ENCODE assay signal across 9 mouse cellular contexts in the genomic region with DNA sequence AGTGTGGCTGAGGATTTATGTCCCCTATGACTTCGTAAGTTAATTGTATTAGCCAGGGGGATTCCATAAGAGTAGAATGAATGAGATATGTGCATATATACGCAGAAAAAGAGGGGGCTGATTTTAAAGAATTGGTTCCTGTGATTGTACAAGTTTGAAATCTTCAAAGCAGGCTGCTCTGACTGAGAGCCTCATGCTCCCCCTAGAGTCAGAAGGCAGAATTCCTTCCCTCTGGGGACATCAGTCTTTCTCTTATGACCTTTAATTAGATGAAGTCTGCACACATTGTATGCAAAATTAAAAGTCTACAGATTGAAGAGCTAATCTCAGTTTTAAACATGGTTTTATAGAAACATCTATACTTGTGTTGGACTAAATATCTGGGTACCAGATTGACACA.
DNase-seq lines count a peak whose midpoint lies in the region; ATAC-seq and TF ChIP-seq lines count a peak whose summit lies in the region.
"Had no signal": no experiment of that assay in that cellular context is flagged by ENCODE, and none has a peak within 500 bp of the region (broad histone marks: within the 10 kb centered on the region; RNA-seq: fewer than 3 reads in every experiment).

No protein-coding gene starts in this region.

- H3K4me1 ChIP-seq in kidney, adult 2 months (ENCODE audit: control insufficient read depth, insufficient read depth, low read length), result no peaks in the 10 kb centered on the region
- H3K4me1 ChIP-seq in kidney, embryonic 16.5 days (ENCODE audit: insufficient read depth, low read length), result no peaks in the 10 kb centered on the region
- H3K4me1 ChIP-seq in thymus, adult 2 months (replicated peaks; ENCODE audit: control insufficient read depth, insufficient read depth, low read length), result no peaks in the 10 kb centered on the region
- H3K4me1 ChIP-seq in neural tube, embryonic 15.5 days, result no peaks in the 10 kb centered on the region
- H3K4me1 ChIP-seq in hindbrain, embryonic 14.5 days (replicated peaks; ENCODE audit: control insufficient read depth, insufficient read depth, low read length), result no peaks in the 10 kb centered on the region
- H3K4me1 ChIP-seq: liver, embryonic 15.5 days had no signal

- H3K27me3 ChIP-seq in kidney, adult 2 months (replicated peaks; ENCODE audit: control insufficient read depth, insufficient read depth, low read length), result no peaks in the 10 kb centered on the region
- no peaks in the 10 kb centered on the region for H3K27me3 ChIP-seq in kidney, embryonic 16.5 days (ENCODE audit: insufficient read depth, low read length)
- no peaks in the 10 kb centered on the region for H3K27me3 ChIP-seq in thymus, adult 2 months (ENCODE audit: control insufficient read depth, insufficient read depth, low read length)
- H3K27me3 ChIP-seq in neural tube, embryonic 15.5 days (replicated peaks), result no peaks in the 10 kb centered on the region
- no peaks in the 10 kb centered on the region for H3K27me3 ChIP-seq in hindbrain, embryonic 14.5 days (ENCODE audit: control insufficient read depth, insufficient read depth, low read length)
- H3K27me3 ChIP-seq: liver, embryonic 15.5 days had no signal

- no peak overlapping the region for H3K4me2 ChIP-seq in kidney, embryonic 16.5 days (replicated peaks; ENCODE audit: low read depth, low read length)
- no peak overlapping the region for H3K4me2 ChIP-seq in neural tube, embryonic 15.5 days
- no peak overlapping the region for H3K4me2 ChIP-seq in hindbrain, embryonic 14.5 days (replicated peaks)
- H3K4me2 ChIP-seq: liver, embryonic 15.5 days had no signal

- no peak; the same call in 1 of the 2 replicates for TF ChIP-seq CTCF in kidney, adult 2 months (conservative IDR thresholded peaks at IDR 0.05; ENCODE audit: insufficient read depth, insufficient read length, low read depth, low read length)
- no peak for TF ChIP-seq CTCF in thymus, adult 2 months (IDR thresholded peaks at IDR 0.05; ENCODE audit: borderline replicate concordance, control insufficient read depth, extremely low read depth, insufficient read depth, low read length, poor library complexity)

- ATAC-seq in kidney, embryonic 16.5 days (ENCODE audit: low FRiP score, low TSS enrichment), result no peak
- no peak for ATAC-seq in neural tube, embryonic 15.5 days (ENCODE audit: low FRiP score)
- ATAC-seq in hindbrain, embryonic 14.5 days (ENCODE audit: low FRiP score), result no peak

- no peak overlapping the region for H3K9ac ChIP-seq in kidney, embryonic 16.5 days (replicated peaks; ENCODE audit: low read length)
- no peak overlapping the region for H3K9ac ChIP-seq in neural tube, embryonic 15.5 days (replicated peaks)
- H3K9ac ChIP-seq in hindbrain, embryonic 14.5 days, result no peak overlapping the region
- H3K9ac ChIP-seq: liver, embryonic 15.5 days had no signal

- WGBS in kidney, adult 2 months, result 43% methylated on average over 2 of the region's 2 CpGs
- 44% methylated on average over 2 of the region's 2 CpGs for WGBS in kidney, embryonic 16.5 days
- WGBS in thymus, adult 2 months, result 56% methylated on average over 2 of the region's 2 CpGs
- 58% methylated on average over 2 of the region's 2 CpGs for WGBS in neural tube, embryonic 15.5 days
- 64% methylated on average over 2 of the region's 2 CpGs for WGBS in hindbrain, embryonic 14.5 days

- intact Hi-C loops in left cerebral cortex, postnatal 36 days (cut with DNase I), result loop anchor here (10.0 kb wide), 1 partner anchor 643 kb away; no protein-coding TSS in a partner anchor

- H3K4me3 ChIP-seq in kidney, adult 2 months (ENCODE audit: insufficient read depth, low read depth, low read length), result no peak overlapping the region
- no peak overlapping the region for H3K4me3 ChIP-seq in kidney, embryonic 16.5 days (ENCODE audit: low read length)
- H3K4me3 ChIP-seq in thymus, adult 2 months (ENCODE audit: control insufficient read depth, insufficient read depth, low read length), result no peak overlapping the region
- no peak overlapping the region for H3K4me3 ChIP-seq in neural tube, embryonic 15.5 days (replicated peaks)
- H3K4me3 ChIP-seq in hindbrain, embryonic 14.5 days (replicated peaks; ENCODE audit: low read length), result no peak overlapping the region
- H3K4me3 ChIP-seq: liver, embryonic 15.5 days had no signal

- H3K27ac ChIP-seq in kidney, adult 2 months (ENCODE audit: insufficient read depth, low read depth, low read length), result no peak overlapping the region
- H3K27ac ChIP-seq in kidney, embryonic 16.5 days (ENCODE audit: low read length), result no peak overlapping the region
- H3K27ac ChIP-seq in thymus, adult 2 months (ENCODE audit: control insufficient read depth, insufficient read depth, low read length), result no peak overlapping the region
- no peak overlapping the region for H3K27ac ChIP-seq in neural tube, embryonic 15.5 days (replicated peaks)
- no peak overlapping the region for H3K27ac ChIP-seq in hindbrain, embryonic 14.5 days
- H3K27ac ChIP-seq: liver, embryonic 15.5 days had no signal

- no peak for TF ChIP-seq POLR2A in kidney, adult 2 months (IDR thresholded peaks at IDR 0.05; ENCODE audit: low read depth, low read length)
- no peak for TF ChIP-seq POLR2A in thymus, adult 2 months (IDR thresholded peaks at IDR 0.05; ENCODE audit: control insufficient read depth, extremely low read depth, insufficient read depth, low read length, poor library complexity)

- no peaks in the 10 kb centered on the region for H3K36me3 ChIP-seq in kidney, adult 2 months (ENCODE audit: control insufficient read depth, insufficient read depth, low read length)
- no peaks in the 10 kb centered on the region for H3K36me3 ChIP-seq in kidney, embryonic 16.5 days (ENCODE audit: insufficient read depth, low read length)
- no peaks in the 10 kb centered on the region for H3K36me3 ChIP-seq in thymus, adult 2 months (ENCODE audit: control insufficient read depth, insufficient read depth, low read length)
- no peaks in the 10 kb centered on the region for H3K36me3 ChIP-seq in neural tube, embryonic 15.5 days
- no peaks in the 10 kb centered on the region for H3K36me3 ChIP-seq in hindbrain, embryonic 14.5 days (replicated peaks; ENCODE audit: control insufficient read depth, insufficient read depth)
- H3K36me3 ChIP-seq: liver, embryonic 15.5 days had no signal

- peak; percentile 19 for DNase-seq in kidney, adult 2 months
- peak; percentile 14 for DNase-seq in thymus, adult 2 months
- DNase-seq in thymus, adult 18-20 months, result no peak
- peak; percentile 24 for DNase-seq in embryo, embryonic 9.5 days (ENCODE audit: extremely low spot score)
- DNase-seq in hindbrain, embryonic 14.5 days (ENCODE audit: low spot score), result no peak
- no peak for DNase-seq in left cerebral cortex, postnatal 36 days (ENCODE audit: low spot score in 2 of 2)

- H3K9me3 ChIP-seq in kidney, embryonic 16.5 days (ENCODE audit: low read length), result no peaks in the 10 kb centered on the region
- no peaks in the 10 kb centered on the region for H3K9me3 ChIP-seq in neural tube, embryonic 15.5 days (replicated peaks)
- no peaks in the 10 kb centered on the region for H3K9me3 ChIP-seq in hindbrain, embryonic 14.5 days (ENCODE audit: control insufficient read depth, low read length)
- H3K9me3 ChIP-seq: liver, embryonic 15.5 days had no signal

Comparison
In these comparisons a context has a peak if more than half of its experiments do, and no peak if none do; other contexts are left out.
1. DNase-seq: peak in kidney, adult 2 months (single experiment), thymus, adult 2 months (single experiment) and embryo, embryonic 9.5 days (single experiment); none in thymus, adult 18-20 months (0 of 2), hindbrain, embryonic 14.5 days (single experiment) and left cerebral cortex, postnatal 36 days (0 of 2).